Mouse (Mus musculus) liver, postnatal 0 days (tissue): ENCODE data around the gene Pus10. TPM values are rescaled to one million over a fixed set of nuclear protein-coding genes. Genes with fewer than 3 reads are reported as not detected.
A peak's percentile ranks its signal among the peaks of the same experiment; 100 is the strongest.

Experiments used
- ATAC-seq: fragments of 200-750 bp; cut with Nextera tagmentation; 2 replicates; pipeline ENCODE4 v1.8.0; 2017; ENCODE audit warnings: mild to moderate bottlenecking, moderate library complexity
- DNase-seq: peaks from one replicate; pipeline ENCODE4 v3.0.0-alpha.2; 2016
- H3K27ac ChIP-seq: fragments of 300-500 bp; sonication (generic); 2 replicates; pipeline ENCODE4 v1.5.1; 2014; ENCODE audit warnings: antibody characterized with exemption, moderate library complexity, mild to moderate bottlenecking, low read depth
- H3K27me3 ChIP-seq: fragments of 300-500 bp; sonication (generic); 2 replicates; pipeline ENCODE4 v1.6.1; 2014; ENCODE audit warnings: low read length, control low read depth, mixed read lengths; ENCODE audit not compliant: insufficient read depth
- H3K36me3 ChIP-seq: fragments of 300-500 bp; sonication (generic); replicated peaks from 2 replicates; pipeline ENCODE4 v1.6.1; 2014; ENCODE audit warnings: mild to moderate bottlenecking, control low read depth, low read length, moderate library complexity, mixed read lengths; ENCODE audit not compliant: insufficient read depth
- H3K4me1 ChIP-seq: fragments of 300-500 bp; sonication (generic); 2 replicates; pipeline ENCODE4 v1.6.1; 2014; ENCODE audit warnings: antibody characterized with exemption, mild to moderate bottlenecking, control low read depth; ENCODE audit not compliant: insufficient read depth
- H3K4me2 ChIP-seq: fragments of 300-500 bp; sonication (generic); 2 replicates; pipeline ENCODE4 v1.6.1; 2014; ENCODE audit warnings: low read depth, mild to moderate bottlenecking, low read length, moderate library complexity, mixed read lengths
- H3K4me3 ChIP-seq: fragments of 300-500 bp; sonication (generic); 2 replicates; pipeline ENCODE4 v1.5.1; 2014; ENCODE audit warnings: low read depth, low read length
- H3K9ac ChIP-seq: fragments of 300-500 bp; sonication (generic); replicated peaks from 2 replicates; pipeline ENCODE4 v1.6.1; 2014; ENCODE audit warnings: mild to moderate bottlenecking, moderate library complexity
- H3K9me3 ChIP-seq: fragments of 300-500 bp; sonication (generic); 2 replicates; pipeline ENCODE4 v1.6.1; 2016; ENCODE audit warnings: mild to moderate bottlenecking, control low read depth, low read length, mixed read lengths
- CTCF ChIP-seq: sonication (generic); IDR thresholded peaks from 2 replicates; pipeline ENCODE4 v1.5.1; 2016; ENCODE audit warnings: antibody characterized with exemption, low read depth
- EP300 ChIP-seq: IDR thresholded peaks from 2 replicates; pipeline ENCODE4 v1.6.1; 2016; ENCODE audit warnings: antibody characterized with exemption, low read depth, mild to moderate bottlenecking
- WGBS: fragments of 180-500 bp; shearing (Covaris S2); extraction: QIAGEN DNeasy Blood & Tissue Kit; methylation state at CpG from one replicate; pipeline ENCODE4 v1.1.7; 2014; ENCODE audit not compliant: insufficient replicate concordance; 5-methylcytosine and 5-hydroxymethylcytosine counted together
- polyA plus RNA-seq: library from polyadenylated mRNA; unstranded; fragments of >200 nt; fragmentation: Nextera tagmentation; extraction: Ambion mirVana; gene quantifications from 2 replicates; pipeline ENCODE4 v1.2.1, GENCODE M21; 2015

The Pus10 gene
- polyA plus RNA-seq, 1 experiment from 2014 or later = 10.4 TPM

DNA sequence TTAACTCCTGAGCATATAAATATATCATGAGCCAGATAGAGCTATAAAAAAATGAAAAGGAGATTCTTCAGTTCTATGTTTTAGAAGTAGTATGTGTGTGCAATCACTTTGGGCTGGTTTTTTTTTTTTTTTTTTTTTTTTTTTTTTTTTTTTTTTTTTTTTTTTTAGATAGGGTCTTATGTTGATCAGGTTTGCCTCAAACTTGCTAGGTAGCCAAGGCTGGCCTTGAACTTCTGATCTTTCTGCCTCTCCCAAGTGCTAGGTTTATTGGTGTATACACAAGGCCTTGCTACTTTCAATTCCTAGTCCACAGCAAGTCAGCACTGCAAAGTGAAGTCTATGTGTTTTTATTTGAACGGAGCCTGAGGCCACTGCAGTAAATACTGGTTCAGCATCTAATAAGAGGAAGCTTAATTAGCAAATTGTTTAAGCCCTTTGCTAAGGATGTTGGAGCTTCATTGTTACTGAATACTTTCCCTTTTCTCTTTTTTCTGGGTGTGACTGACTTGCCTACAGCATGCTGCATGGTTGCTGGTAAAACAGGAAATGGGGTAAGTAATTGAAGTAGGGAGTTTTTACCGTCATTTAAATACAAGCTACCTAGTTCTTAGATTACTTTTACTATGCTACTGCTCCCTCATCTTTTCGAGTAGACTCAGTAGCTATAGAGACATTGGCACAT, 34.1 kb downstream of the Pus10 start:
- Histone ChIP-seq H3K36me3 (no peaks in the 10 kb centered on the region), H3K9me3 (no peaks in the 10 kb centered on the region), H3K27me3 (no peaks in the 10 kb centered on the region), H3K9ac (no peak overlapping the region), H3K27ac (no peak overlapping the region; the same call in 1 of the 2 replicates), H3K4me3 (no peak overlapping the region), H3K4me2 (no peak overlapping the region), H3K4me1 (peaks cover 10% of the 10 kb centered on the region)
- DNase-seq = no peak
- TF ChIP-seq EP300 (no peak), CTCF (no peak)
- WGBS = 65% methylated on average over 3 of the region's 3 CpGs
- ATAC-seq = no peak

- H3K4me3 ChIP-seq = no peak overlapping the region
- no peak overlapping the region for H3K27ac ChIP-seq
- DNase-seq (no peak), ATAC-seq (peak; percentile 45; the same call in 1 of the 2 replicates)
- TF ChIP-seq EP300 (no peak), CTCF (no peak)
- H3K9me3 ChIP-seq = no peaks in the 10 kb centered on the region
- H3K36me3 ChIP-seq = 0 out of 2 replicates have a peak, but pooled peaks cover 2% of the 10 kb centered on the region
- H3K27me3 ChIP-seq = no peaks in the 10 kb centered on the region
- peaks cover 5% of the 10 kb centered on the region; the same call in 1 of the 2 replicates for H3K4me1 ChIP-seq
- 81% methylated on average over 3 of the region's 3 CpGs for WGBS
- no peak overlapping the region for H3K4me2 ChIP-seq
- H3K9ac ChIP-seq = no peak overlapping the region
These were observed 36.4 kb downstream of the Pus10 start for GRCm38 (mm10) chr11:23701831-23702230.

DNA sequence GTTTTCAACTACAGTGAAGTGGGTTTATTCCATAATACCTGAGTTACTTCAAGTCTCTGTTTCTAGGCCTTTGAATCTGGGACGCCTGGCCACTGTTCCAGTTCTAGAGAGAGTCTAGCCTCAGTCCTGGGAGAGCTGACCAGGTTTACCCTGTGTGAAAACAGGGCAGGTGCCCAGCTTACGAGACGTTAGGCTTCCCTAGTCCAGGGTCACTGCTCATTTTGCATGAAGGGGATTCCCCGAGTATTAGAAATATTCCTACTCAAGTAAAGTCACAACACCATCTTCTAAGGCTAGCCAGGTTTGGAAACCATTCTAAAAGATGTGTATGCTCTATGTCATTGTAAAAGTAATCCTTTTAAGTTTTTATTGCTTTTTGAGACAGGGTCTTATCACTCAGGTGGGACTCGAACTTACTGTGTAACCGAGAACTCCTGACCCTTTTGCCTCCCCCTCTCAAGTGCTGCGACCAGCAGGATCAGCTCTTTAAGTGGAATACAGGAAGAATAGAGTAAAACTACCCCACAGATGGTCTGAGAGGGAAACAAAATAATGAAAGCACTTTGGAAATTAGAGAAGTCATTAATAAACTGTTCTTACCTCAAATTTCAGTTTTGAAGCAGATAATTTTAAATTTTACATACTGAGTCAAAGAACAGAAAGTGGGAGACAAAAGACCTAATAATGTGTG, 39.3 kb downstream of the Pus10 start:
- Histone ChIP-seq H3K27ac (no peak overlapping the region), H3K4me3 (no peak overlapping the region), H3K36me3 (peaks cover 19% of the 10 kb centered on the region), H3K27me3 (no peaks in the 10 kb centered on the region), H3K4me2 (no peak overlapping the region), H3K9ac (no peak overlapping the region), H3K4me1 (no peaks in the 10 kb centered on the region), H3K9me3 (no peaks in the 10 kb centered on the region)
- ATAC-seq = no peak
- TF ChIP-seq EP300 (no peak), CTCF (no peak)
- DNase-seq = no peak
- WGBS = 80% methylated on average over 7 of the region's 7 CpGs

DNA sequence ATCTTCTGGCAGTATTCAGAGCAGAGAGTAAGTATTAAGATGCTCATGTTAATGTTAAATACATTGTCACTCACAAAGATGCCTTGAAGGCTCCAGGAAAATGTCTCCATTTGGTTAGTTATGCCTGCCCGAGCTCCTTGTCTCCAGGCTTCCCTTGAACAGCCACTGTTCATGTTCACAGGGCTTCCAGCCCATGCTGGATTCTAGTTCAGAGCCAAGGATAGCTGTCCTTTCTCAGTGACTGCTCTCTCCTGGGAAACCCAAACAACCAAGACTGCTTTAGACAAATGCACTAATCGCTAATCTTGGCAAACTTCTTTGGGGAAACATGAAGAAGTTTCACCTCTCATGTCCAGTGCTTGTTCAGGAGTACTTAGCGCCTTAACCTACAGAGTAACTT, 46.8 kb downstream of the Pus10 start:
- no peaks in the 10 kb centered on the region for H3K27me3 ChIP-seq
- TF ChIP-seq CTCF = no peak
- TF ChIP-seq EP300 = no peak
- H3K4me1 ChIP-seq = no peaks in the 10 kb centered on the region
- H3K9me3 ChIP-seq = no peaks in the 10 kb centered on the region
- no peak overlapping the region for H3K4me3 ChIP-seq
- ATAC-seq (no peak), DNase-seq (no peak)
- H3K9ac ChIP-seq = no peak overlapping the region
- 87% methylated on average over 3 of the region's 3 CpGs for WGBS
- peaks cover 51% of the 10 kb centered on the region for H3K36me3 ChIP-seq
- no peak overlapping the region for H3K4me2 ChIP-seq
- no peak overlapping the region for H3K27ac ChIP-seq

GRCm38 (mm10) chr11:23718856-23719255, 53.4 kb downstream of the Pus10 start:
- Histone ChIP-seq H3K4me3 (no peak overlapping the region), H3K9me3 (no peaks in the 10 kb centered on the region), H3K9ac (no peak overlapping the region), H3K4me1 (no peaks in the 10 kb centered on the region), H3K36me3 (peaks cover 47% of the 10 kb centered on the region), H3K4me2 (no peak overlapping the region), H3K27ac (no peak overlapping the region), H3K27me3 (no peaks in the 10 kb centered on the region)
- WGBS = 79% methylated on average over 2 of the region's 2 CpGs
- TF ChIP-seq CTCF (no peak), EP300 (no peak)
- no peak for DNase-seq
- ATAC-seq = no peak

DNA sequence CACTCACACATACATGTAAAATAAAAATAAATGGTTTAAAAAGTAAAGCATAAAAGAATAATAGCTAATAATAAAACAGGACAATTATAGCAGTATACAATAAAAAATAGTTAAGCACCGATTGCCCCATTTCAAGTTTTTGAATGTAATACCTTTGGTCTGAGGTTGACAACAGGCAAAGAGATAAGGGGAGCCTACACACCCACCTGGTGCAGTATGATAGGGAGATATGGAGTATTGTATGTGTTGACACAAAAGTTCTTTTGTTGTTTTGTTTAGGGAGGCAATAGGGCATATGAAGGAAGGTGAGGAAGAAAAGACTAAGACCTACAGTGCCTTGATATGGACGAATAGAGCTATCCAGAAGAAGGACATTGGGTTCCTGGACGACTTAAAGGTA, 54.4 kb downstream of the Pus10 start:
- no peak overlapping the region for H3K4me3 ChIP-seq
- no peak overlapping the region for H3K4me2 ChIP-seq
- no peak overlapping the region for H3K9ac ChIP-seq
- no peak for TF ChIP-seq CTCF
- peaks cover 41% of the 10 kb centered on the region for H3K36me3 ChIP-seq
- DNase-seq (no peak), ATAC-seq (no peak)
- H3K9me3 ChIP-seq = no peaks in the 10 kb centered on the region
- H3K27ac ChIP-seq = no peak overlapping the region
- H3K27me3 ChIP-seq = no peaks in the 10 kb centered on the region
- no peaks in the 10 kb centered on the region for H3K4me1 ChIP-seq
- WGBS = 73% methylated on average over 3 of the region's 3 CpGs
